Mouse (Mus musculus) megakaryocyte, embryonic 14.5 days (primary cell): ENCODE measurements around the gene Tnks2.

Experiments used
- FLI1 ChIP-seq: IDR thresholded peaks from 2 replicates; pipeline ENCODE4 v1.6.1; 2012; ENCODE audit warnings: low read length, inconsistent platforms, mixed read lengths
- GATA1 ChIP-seq: IDR thresholded peaks from 3 replicates; pipeline ENCODE4 v1.6.1; 2012; ENCODE audit warnings: mixed read lengths, low read length, inconsistent platforms, borderline replicate concordance

GRCm38 (mm10) chr19:36840301-36840700 lies 6.3 kb downstream of the Tnks2 start:
- TF ChIP-seq FLI1 (no peak), GATA1 (no peak)
